Mouse (Mus musculus) heart, adult 2 months (tissue): Measurements from ENCODE around the gene Agap1. TPM values are rescaled to one million over a fixed set of nuclear protein-coding genes. Genes with fewer than 3 reads are reported as not detected.

Experiments
- DNase-seq, 2 experiments: peaks; one replicate each; pipeline ENCODE4 v3.0.0; 2021
- H3K27ac ChIP-seq: fragments of 200-600 bp; 2 replicates; pipeline ENCODE4 v1.8.1; 2022
- H3K27me3 ChIP-seq: fragments of 200-500 bp; 2 replicates; pipeline ENCODE4 v1.6.1; 2012; ENCODE audit warnings: mild to moderate bottlenecking, low read length, inconsistent platforms, mixed read lengths; ENCODE audit not compliant: control insufficient read depth, insufficient read depth
- H3K36me3 ChIP-seq: fragments of 200-500 bp; 2 replicates; pipeline ENCODE4 v1.6.1; 2012; ENCODE audit warnings: low read length, inconsistent platforms; ENCODE audit not compliant: control insufficient read depth, insufficient read depth
- H3K4me1 ChIP-seq: fragments of 200-500 bp; 2 replicates; pipeline ENCODE4 v1.6.1; 2011; ENCODE audit warnings: low read length; ENCODE audit not compliant: control insufficient read depth, insufficient read depth
- H3K4me3 ChIP-seq: fragments of 200-600 bp; 2 replicates; pipeline ENCODE4 v1.8.1; 2022
- H3K79me2 ChIP-seq: fragments of 200-500 bp; replicated peaks from 2 replicates; pipeline ENCODE4 v1.6.1; 2012; ENCODE audit warnings: mild to moderate bottlenecking, inconsistent platforms, low read length, moderate library complexity, mixed read lengths; ENCODE audit not compliant: control insufficient read depth, insufficient read depth
- H3K9ac ChIP-seq: fragments of 200-500 bp; 2 replicates; pipeline ENCODE4 v1.6.1; 2012; ENCODE audit warnings: low read depth, mild to moderate bottlenecking, control low read depth, inconsistent platforms, low read length, mixed read lengths
- CTCF ChIP-seq: fragments of 200-600 bp; IDR thresholded peaks from 2 replicates; pipeline ENCODE4 v1.8.1; 2022; ENCODE audit warnings: antibody characterized with exemption, mild to moderate bottlenecking, moderate library complexity
- EP300 ChIP-seq: fragments of 200-500 bp; IDR thresholded peaks from 2 replicates; pipeline ENCODE4 v1.6.1; 2011; ENCODE audit warnings: low read depth, low read length, control low read depth; ENCODE audit not compliant: insufficient read depth
- POLR2A ChIP-seq: fragments of 200-500 bp; IDR thresholded peaks from 2 replicates; pipeline ENCODE4 v1.6.1; 2011; ENCODE audit warnings: mild to moderate bottlenecking, low read depth, low read length, control low read depth; ENCODE audit not compliant: insufficient read depth
- WGBS: fragments of 180-500 bp; shearing (Covaris S2); methylation state at CpG from one replicate; pipeline ENCODE4 v1.1.7; 2018; 5-methylcytosine and 5-hydroxymethylcytosine counted together
- intact Hi-C: fragments of 180-260 bp; cut with DNase I; formaldehyde crosslinking; loops from one replicate; pipeline ENCODE4 v1.15.1; 2025
- polyA plus RNA-seq: library from polyadenylated mRNA; depleted of rRNA; stranded (reverse); fragments of >200 nt; gene quantifications from 2 replicates; pipeline ENCODE4 v1.2.3, GENCODE M21; 2012
- total RNA-seq, 2 experiments: library from RNA; stranded (reverse); gene quantifications; 2 replicates each; pipeline ENCODE4 v1.2.3; 2021

Agap1 gene
- total and polyA plus RNA-seq, 3 experiments: 11.4 to 62.1 (median 59.0) TPM

DNA sequence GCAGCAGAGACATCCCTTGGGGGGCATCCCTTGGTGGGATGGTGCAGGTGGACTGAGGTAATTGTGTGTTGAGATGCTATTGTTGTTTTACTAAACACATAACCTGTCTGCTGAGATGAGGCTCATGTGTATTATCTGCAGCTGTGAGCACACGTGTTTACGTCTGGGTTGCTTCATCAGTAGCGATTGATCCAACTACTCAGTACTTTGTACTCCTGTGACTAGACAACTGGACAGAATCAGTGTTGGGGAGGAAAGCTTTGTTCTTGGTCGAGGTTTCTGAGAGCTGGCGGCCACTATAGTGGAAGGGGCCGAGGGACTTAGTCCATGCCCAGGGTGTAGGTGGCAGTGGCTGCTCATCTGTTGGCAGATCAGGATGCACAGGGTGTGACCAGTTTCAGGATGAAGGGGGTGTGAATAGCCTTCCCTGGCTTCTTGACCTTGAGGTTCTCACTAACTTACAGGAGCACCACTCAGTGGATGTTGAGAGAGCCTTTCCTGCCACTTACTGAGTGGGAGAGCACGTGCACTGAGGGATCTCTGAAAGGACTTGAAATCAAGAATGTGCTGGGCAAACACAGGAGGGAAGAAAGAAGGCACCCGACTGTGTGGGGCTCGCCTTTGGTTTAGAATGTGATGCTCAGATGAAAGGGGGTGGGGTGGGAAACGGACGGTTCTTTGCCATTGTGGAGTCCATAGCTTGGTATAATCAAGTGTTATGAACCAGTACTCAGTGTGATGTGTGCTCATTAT is 61.4 kb downstream of the Agap1 start:
- no peaks in the 10 kb centered on the region for H3K27me3 ChIP-seq
- DNase-seq: no peak
- peaks cover 17% of the 10 kb centered on the region for H3K4me1 ChIP-seq
- no peak overlapping the region for H3K4me3 ChIP-seq
- no peaks in the 10 kb centered on the region for H3K36me3 ChIP-seq
- H3K9ac ChIP-seq: no peak overlapping the region
- WGBS: 85% methylated on average over 11 of the region's 11 CpGs
- H3K79me2 ChIP-seq: peaks cover 7% of the 10 kb centered on the region
- H3K27ac ChIP-seq: no peak overlapping the region
- TF ChIP-seq CTCF: no peak
- no peak for TF ChIP-seq POLR2A
- TF ChIP-seq EP300: no peak
- intact Hi-C loops: no loop called here

GRCm38 (mm10) chr1:89517817-89518216 is 63.2 kb downstream of the Agap1 start:
- Histone ChIP-seq H3K9ac (no peak overlapping the region), H3K4me1 (peaks cover 24% of the 10 kb centered on the region), H3K4me3 (no peak overlapping the region), H3K36me3 (no peaks in the 10 kb centered on the region), H3K27me3 (no peaks in the 10 kb centered on the region), H3K79me2 (peaks cover 7% of the 10 kb centered on the region), H3K27ac (no peak overlapping the region)
- intact Hi-C loops: no loop called here
- WGBS: 61% methylated on average over 5 of the region's 5 CpGs
- no peak for TF ChIP-seq EP300
- TF ChIP-seq CTCF: no peak
- TF ChIP-seq POLR2A: no peak
- no peak for DNase-seq

- no peak for DNase-seq
- H3K4me3 ChIP-seq: no peak overlapping the region
- no peak overlapping the region for H3K27ac ChIP-seq
- H3K4me1 ChIP-seq: peaks cover 13% of the 10 kb centered on the region
- intact Hi-C loops: loop anchor here (5.0 kb wide), 1 partner anchor 773 kb away; no protein-coding TSS in a partner anchor
- peaks cover 6% of the 10 kb centered on the region for H3K79me2 ChIP-seq
- H3K9ac ChIP-seq: no peak overlapping the region
- WGBS: 79% methylated on average over 17 of the region's 17 CpGs
- no peaks in the 10 kb centered on the region for H3K36me3 ChIP-seq
- H3K27me3 ChIP-seq: no peaks in the 10 kb centered on the region
- no peak for TF ChIP-seq EP300
- TF ChIP-seq POLR2A: no peak
Observed at GRCm38 (mm10) chr1:89519914-89520643, 65.5 kb downstream of the Agap1 start.

DNA sequence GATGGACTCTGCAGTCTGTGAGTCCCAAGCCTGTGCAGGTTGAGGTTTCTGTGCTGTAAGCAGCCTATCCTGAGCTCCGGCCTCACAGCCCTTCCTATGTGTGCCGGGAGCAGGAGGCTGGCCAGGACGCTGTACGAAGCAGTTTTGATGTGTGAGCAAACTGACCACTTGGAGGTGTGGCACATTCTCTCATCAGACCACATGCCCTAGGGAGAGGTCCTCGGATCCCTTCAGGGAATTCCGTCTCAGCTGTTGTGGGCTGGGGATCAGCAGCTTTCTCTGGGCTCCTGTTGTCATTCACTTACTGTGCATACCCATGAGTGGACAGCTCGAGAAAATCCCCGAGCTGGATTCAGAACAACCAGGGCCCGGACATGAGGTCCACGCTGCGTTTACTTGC is 66.8 kb downstream of the Agap1 start:
- Histone ChIP-seq H3K36me3 (no peaks in the 10 kb centered on the region), H3K4me1 (peaks cover 15% of the 10 kb centered on the region), H3K27me3 (no peaks in the 10 kb centered on the region), H3K27ac (no peak overlapping the region), H3K9ac (no peak overlapping the region), H3K4me3 (no peak overlapping the region), H3K79me2 (peaks cover 2% of the 10 kb centered on the region; the same call in 1 of the 2 replicates)
- no peak for TF ChIP-seq CTCF
- TF ChIP-seq POLR2A: no peak
- no peak for TF ChIP-seq EP300
- no peak for DNase-seq
- 82% methylated on average over 11 of the region's 11 CpGs for WGBS
- intact Hi-C loops: loop anchor here (5.0 kb wide), 1 partner anchor 774 kb away; no protein-coding TSS in a partner anchor

- Histone ChIP-seq H3K4me1 (peaks cover 15% of the 10 kb centered on the region), H3K79me2 (no peaks in the 10 kb centered on the region; the same call in 1 of the 2 replicates), H3K36me3 (no peaks in the 10 kb centered on the region), H3K9ac (no peak overlapping the region), H3K27ac (no peak overlapping the region), H3K27me3 (no peaks in the 10 kb centered on the region), H3K4me3 (no peak overlapping the region)
- TF ChIP-seq EP300 (no peak), POLR2A (no peak), CTCF (no peak)
- 70% methylated on average over 17 of the region's 17 CpGs for WGBS
- no peak for DNase-seq
- intact Hi-C loops: loop anchor here (5.0 kb wide), 1 partner anchor 775 kb away; no protein-coding TSS in a partner anchor
Observed at GRCm38 (mm10) chr1:89521935-89522535, 67.4 kb downstream of the Agap1 start.

GRCm38 (mm10) chr1:89524369-89524768 is 69.8 kb downstream of the Agap1 start:
- TF ChIP-seq POLR2A: no peak
- peak; percentile 94 for TF ChIP-seq EP300
- peak; percentile 99 for TF ChIP-seq CTCF
- H3K79me2 ChIP-seq: no peaks in the 10 kb centered on the region; the same call in 1 of the 2 replicates
- no peak overlapping the region for H3K4me3 ChIP-seq
- H3K27me3 ChIP-seq: no peaks in the 10 kb centered on the region
- no peak overlapping the region for H3K27ac ChIP-seq
- no peak overlapping the region for H3K9ac ChIP-seq
- peak; percentile 82 to 89 for DNase-seq
- H3K36me3 ChIP-seq: no peaks in the 10 kb centered on the region
- 5% methylated on average over 4 of the region's 4 CpGs for WGBS
- intact Hi-C loops: loop anchor here (1.0 to 5.0 kb wide), 3 partner anchors 70 to 777 kb away; partner anchors contain the start of gene Agap1
- H3K4me1 ChIP-seq: peaks cover 18% of the 10 kb centered on the region
